Mouse (Mus musculus): Measurements from ENCODE around the gene Mmrn2. TPM values are rescaled to one million over a fixed set of nuclear protein-coding genes. Genes with fewer than 3 reads are reported as not detected.

Gene Mmrn2
- total and polyA plus RNA-seq, 2 experiments = 3.4 to 9.2 TPM

- Histone ChIP-seq H3K27ac (replicated peaks; ENCODE audit: insufficient read depth, low read depth, low read length) (no peak overlapping the region), H3K79me2 (ENCODE audit: control insufficient read depth, insufficient read depth, low read length) (peaks cover 6% of the 10 kb centered on the region), H3K9ac (ENCODE audit: low read depth, low read length) (no peak overlapping the region), H3K36me3 (ENCODE audit: control insufficient read depth, insufficient read depth, low read length) (peaks cover 4% of the 10 kb centered on the region; the same call in 1 of the 2 replicates), H3K4me1 (ENCODE audit: control insufficient read depth, insufficient read depth, low read length) (no peaks in the 10 kb centered on the region), H3K27me3 (ENCODE audit: control insufficient read depth, insufficient read depth, low read length) (no peaks in the 10 kb centered on the region), H3K4me3 (ENCODE audit: insufficient read depth, low read depth, low read length) (no peak overlapping the region)
- 72% methylated on average over 6 of the region's 6 CpGs for WGBS
- no peak for TF ChIP-seq CTCF (IDR thresholded peaks at IDR 0.05; ENCODE audit: low read depth, low read length)
- TF ChIP-seq POLR2A (IDR thresholded peaks at IDR 0.05; ENCODE audit: extremely low read depth, insufficient read depth, low read length) = no peak
- no peak for DNase-seq (ENCODE audit: extremely low read depth, low read depth, low spot score)
Observed at GRCm38 (mm10) chr14:34453648-34454047, 78.4 kb downstream of the Mmrn2 start.

Other genes starting within 250 kb of the Mmrn2 start
- under 0.01 TPM in 1 of 2 replicates, not detected in the other for gene Npy4r, start 223.0 kb upstream of the Mmrn2 start, total RNA-seq (2014; rRNA removed)
- not detected in 2 replicates for gene Npy4r, start 223.0 kb upstream of the Mmrn2 start, polyA plus RNA-seq (2012; rRNA removed)
- under 0.01 and 0.09 TPM in 2 replicates for gene Gprin2, start 173.8 kb upstream of the Mmrn2 start, total RNA-seq (2014; rRNA removed)
- gene Gprin2, start 173.8 kb upstream of the Mmrn2 start, polyA plus RNA-seq (2012; rRNA removed) = 0.01 TPM in 1 of 2 replicates, not detected in the other
- 0.07 and 0.09 TPM in 2 replicates for gene Syt15, start 155.9 kb upstream of the Mmrn2 start, total RNA-seq (2014; rRNA removed)
- gene Syt15, start 155.9 kb upstream of the Mmrn2 start, polyA plus RNA-seq (2012; rRNA removed) = 0.12 and 0.22 TPM in 2 replicates
- gene Shld2, start 65.0 kb upstream of the Mmrn2 start, total RNA-seq (2014; rRNA removed) = 25.4 and 36.4 TPM in 2 replicates
- 9.2 and 12.2 TPM in 2 replicates for gene Shld2, start 65.0 kb upstream of the Mmrn2 start, polyA plus RNA-seq (2012; rRNA removed)
- gene Glud1, start 64.7 kb upstream of the Mmrn2 start, total RNA-seq (2014; rRNA removed) = 691 and 755 TPM in 2 replicates
- gene Glud1, start 64.7 kb upstream of the Mmrn2 start, polyA plus RNA-seq (2012; rRNA removed) = 633 and 710 TPM in 2 replicates
- gene Fam25c, start 20.0 kb upstream of the Mmrn2 start, total RNA-seq (2014; rRNA removed) = 56.3 and 66.7 TPM in 2 replicates
- 74.3 and 146 TPM in 2 replicates for gene Fam25c, start 20.0 kb upstream of the Mmrn2 start, polyA plus RNA-seq (2012; rRNA removed)
- 0.20 and 0.46 TPM in 2 replicates for gene Sncg, start 676 bp upstream of the Mmrn2 start, total RNA-seq (2014; rRNA removed)
- 0.11 and 0.45 TPM in 2 replicates for gene Sncg, start 676 bp upstream of the Mmrn2 start, polyA plus RNA-seq (2012; rRNA removed)
- gene Bmpr1a, start 127.9 kb downstream of the Mmrn2 start, total RNA-seq (2014; rRNA removed) = 20.4 and 23.7 TPM in 2 replicates
- 4.2 and 4.5 TPM in 2 replicates for gene Bmpr1a, start 127.9 kb downstream of the Mmrn2 start, polyA plus RNA-seq (2012; rRNA removed)
- not detected in 2 replicates for gene 9230112D13Rik, start 147.3 kb downstream of the Mmrn2 start, total RNA-seq (2014; rRNA removed)
- not detected in 2 replicates for gene 9230112D13Rik, start 147.3 kb downstream of the Mmrn2 start, polyA plus RNA-seq (2012; rRNA removed)
- gene Ldb3, start 213.2 kb downstream of the Mmrn2 start, total RNA-seq (2014; rRNA removed) = 0.18 TPM in 1 of 2 replicates, not detected in the other
- 0.06 TPM in 2 replicates for gene Ldb3, start 213.2 kb downstream of the Mmrn2 start, polyA plus RNA-seq (2012; rRNA removed)
- not detected in 2 replicates for gene Opn4, start 224.7 kb downstream of the Mmrn2 start, total RNA-seq (2014; rRNA removed)
- gene Opn4, start 224.7 kb downstream of the Mmrn2 start, polyA plus RNA-seq (2012; rRNA removed) = not detected in 2 replicates

Measured in liver, adult 2 months (tissue).